Mouse (Mus musculus): ENCODE data around the gene Tubb4a.
"Not testable (repeated sequence)": the region's sequence is repeated elsewhere in the genome, so short reads cannot be mapped to it uniquely, and the experiment has no call there.

Gene Tubb4a

GRCm38 (mm10) chr17:57058891-57059485 lies 28.6 kb downstream of the Tubb4a start, which contains the start of gene Crb3:
Gene Crb3 (plus strand): TSS chr17:57059105.
- no peak for DNase-seq (ENCODE audit: low spot score)

GRCm38 (mm10) chr17:57056246-57056645 lies 31.3 kb downstream of the Tubb4a start:
- DNase-seq (ENCODE audit: low spot score): no peak

- DNase-seq (ENCODE audit: low spot score): not testable (repeated sequence)
Observed at GRCm38 (mm10) chr17:57051679-57052078, 35.9 kb downstream of the Tubb4a start.

GRCm38 (mm10) chr17:57048816-57049215 lies 38.8 kb downstream of the Tubb4a start:
- no peak for DNase-seq (ENCODE audit: low spot score)

- DNase-seq (ENCODE audit: low spot score): no peak
Observed at GRCm38 (mm10) chr17:57047406-57047805, 40.2 kb downstream of the Tubb4a start.

GRCm38 (mm10) chr17:57041554-57041953 lies 46.0 kb downstream of the Tubb4a start, which contains the start of gene Slc25a41:
Gene Slc25a41 (minus strand): TSS chr17:57041654.
- no peak for DNase-seq (ENCODE audit: low spot score)

GRCm38 (mm10) chr17:57038978-57039377 lies 48.6 kb downstream of the Tubb4a start:
- DNase-seq (ENCODE audit: low spot score): no peak

GRCm38 (mm10) chr17:57032854-57033253 lies 54.7 kb downstream of the Tubb4a start:
- DNase-seq (ENCODE audit: low spot score): no peak

- peak; percentile 100 for DNase-seq (ENCODE audit: low spot score)
Observed at GRCm38 (mm10) chr17:57031661-57032420, 55.7 kb downstream of the Tubb4a start.

- DNase-seq (ENCODE audit: low spot score): no peak
Observed at GRCm38 (mm10) chr17:57030931-57031660, 56.5 kb downstream of the Tubb4a start, which contains the start of gene Khsrp. Gene Khsrp (minus strand): TSS chr17:57031522.
